Comparison of ENCODE assay signal across 6 mouse cellular contexts in the genomic region with DNA sequence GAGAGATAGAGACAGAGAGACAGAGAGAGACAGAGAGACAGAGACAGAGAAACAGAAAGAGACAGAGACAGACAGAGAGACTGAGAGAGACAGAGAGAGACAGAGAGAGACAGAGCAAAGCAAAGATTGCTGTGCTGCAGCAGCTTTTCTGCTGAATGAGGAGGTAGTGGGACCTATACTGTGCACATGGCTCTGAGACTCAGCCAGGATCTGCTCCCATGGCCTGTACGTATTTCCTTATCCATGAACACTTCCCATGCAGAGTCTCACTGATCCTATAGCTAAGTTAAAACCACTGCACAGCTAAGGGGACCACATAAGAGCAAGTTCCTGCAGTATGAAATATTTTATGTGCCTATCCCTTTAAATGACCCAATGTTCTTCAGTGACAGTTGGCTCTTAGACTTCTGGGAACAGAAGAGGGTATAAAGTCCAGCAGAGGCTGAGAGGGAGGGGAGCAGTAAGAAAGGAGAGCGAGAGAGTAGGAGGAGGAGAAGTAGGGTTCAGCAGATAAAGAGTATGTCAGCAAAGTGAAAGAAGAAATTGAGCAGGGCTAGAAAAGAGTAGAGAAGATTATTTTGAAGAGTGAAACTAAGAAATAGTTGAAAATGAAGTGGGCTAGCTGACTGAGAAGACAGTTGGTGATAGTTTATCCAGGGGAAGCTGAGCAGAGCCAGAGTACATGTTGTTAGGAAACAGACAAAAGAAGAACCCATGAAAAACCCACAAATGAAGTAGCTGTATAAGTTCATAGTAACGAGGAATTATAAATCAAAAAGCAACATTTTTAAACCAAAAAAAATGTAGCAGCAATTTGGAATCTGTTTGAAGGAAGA.
DNase-seq lines count a peak whose midpoint lies in the region; ATAC-seq and TF ChIP-seq lines count a peak whose summit lies in the region.
"Not testable (repeated sequence)": the region's sequence is repeated elsewhere in the genome, so short reads cannot be mapped to it uniquely, and the experiment has no call there.

No protein-coding gene starts in this region.

- WGBS in intestine, embryonic 16.5 days = 50% methylated on average over 3 of the region's 3 CpGs
- 64% methylated on average over 3 of the region's 3 CpGs for WGBS in kidney, postnatal 0 days
- WGBS in stomach, embryonic 16.5 days = 56% methylated on average over 3 of the region's 3 CpGs

- not testable (repeated sequence) for TF ChIP-seq CTCF in kidney, postnatal 0 days (IDR thresholded peaks at IDR 0.05; ENCODE audit: low read depth)

- DNase-seq in kidney, adult 8-10 months = peak; percentile 3
- not testable (repeated sequence) for DNase-seq in kidney, postnatal 0 days (ENCODE audit: low spot score)

- H3K9ac ChIP-seq in intestine, embryonic 16.5 days (ENCODE audit: low read depth, low read length); kidney, postnatal 0 days (ENCODE audit: low read depth, low read length); stomach, embryonic 16.5 days (ENCODE audit: low read length): not testable (repeated sequence)

- H3K4me2 ChIP-seq in intestine, embryonic 16.5 days (ENCODE audit: low read depth, low read length); kidney, postnatal 0 days (ENCODE audit: low read length); stomach, embryonic 16.5 days (ENCODE audit: low read depth, low read length): not testable (repeated sequence)

- H3K27ac ChIP-seq in intestine, embryonic 16.5 days (ENCODE audit: low read length); kidney, postnatal 0 days; stomach, embryonic 16.5 days (ENCODE audit: low read length): not testable (repeated sequence)

- ATAC-seq in hematopoietic stem cell, adult 5-6 weeks (replicated peaks in 1 of 2; ENCODE audit: insufficient read depth in 1 of 2, low FRiP score in 2 of 2, low TSS enrichment in 1 of 2, low read depth in 1 of 2, poor library complexity in 2 of 2, severe bottlenecking in 2 of 2) = peak; percentile 29 to 55; a peak in 3 of 4 replicates
- ATAC-seq in intestine, embryonic 16.5 days = peak; percentile 98
- ATAC-seq in kidney, postnatal 0 days (replicated peaks; ENCODE audit: low FRiP score, low read depth) = peak; percentile 52; the same call in 1 of the 2 replicates
- peak; percentile 38 for ATAC-seq in megakaryocyte, adult 5-6 weeks (ENCODE audit: poor library complexity, severe bottlenecking)
- peak; percentile 58; the same call in 1 of the 2 replicates for ATAC-seq in stomach, embryonic 16.5 days (ENCODE audit: insufficient read depth, low FRiP score)

- H3K36me3 ChIP-seq in intestine, embryonic 16.5 days (ENCODE audit: control insufficient read depth, insufficient read depth, low read length); kidney, postnatal 0 days (ENCODE audit: insufficient read depth, low read length); stomach, embryonic 16.5 days (ENCODE audit: control insufficient read depth, insufficient read depth, low read length): not testable (repeated sequence)

- H3K9me3 ChIP-seq in intestine, embryonic 16.5 days (ENCODE audit: control insufficient read depth, low read length); kidney, postnatal 0 days (replicated peaks; ENCODE audit: low read length); stomach, embryonic 16.5 days (replicated peaks; ENCODE audit: control insufficient read depth, low read length): not testable (repeated sequence)

- H3K4me1 ChIP-seq in intestine, embryonic 16.5 days (ENCODE audit: control insufficient read depth, insufficient read depth, low read length); kidney, postnatal 0 days (replicated peaks; ENCODE audit: insufficient read depth, low read length); stomach, embryonic 16.5 days (ENCODE audit: control insufficient read depth, insufficient read depth, low read length): not testable (repeated sequence)

- not testable (repeated sequence) for H3K27me3 ChIP-seq in intestine, embryonic 16.5 days (replicated peaks; ENCODE audit: control insufficient read depth, insufficient read depth, low read length); kidney, postnatal 0 days (ENCODE audit: insufficient read depth, low read length); stomach, embryonic 16.5 days (ENCODE audit: control insufficient read depth, insufficient read depth, low read length)

- H3K4me3 ChIP-seq in intestine, embryonic 16.5 days (ENCODE audit: low read length); kidney, postnatal 0 days (replicated peaks; ENCODE audit: low read depth, low read length); stomach, embryonic 16.5 days (replicated peaks; ENCODE audit: low read length): not testable (repeated sequence)

Comparison
In these comparisons a context has a peak if more than half of its experiments do, and no peak if none do; other contexts are left out.
1. ATAC-seq: peak in every context shown above with its lines; median percentile 98 in intestine, embryonic 16.5 days; 58 in stomach, embryonic 16.5 days; 52 in kidney, postnatal 0 days; 42 in hematopoietic stem cell, adult 5-6 weeks; 38 in megakaryocyte, adult 5-6 weeks.